Mouse (Mus musculus): ENCODE measurements around the gene Rnf144a. TPM values are rescaled to one million over a fixed set of nuclear protein-coding genes. Genes with fewer than 3 reads are reported as not detected.

The Rnf144a gene
- 36.8 and 39.3 TPM in 2 replicates for polyA plus RNA-seq (2014; fragmentation: Nextera tagmentation; extraction: Ambion mirVana)

- Histone ChIP-seq H3K36me3 (ENCODE audit: control insufficient read depth, insufficient read depth, low read length) (no peaks in the 10 kb centered on the region), H3K9me3 (ENCODE audit: control insufficient read depth, low read length) (no peaks in the 10 kb centered on the region), H3K4me2 (ENCODE audit: low read depth, low read length, severe bottlenecking) (peak within 1 kb of the TSS; percentile 77), H3K4me1 (replicated peaks; ENCODE audit: control insufficient read depth, insufficient read depth, low read length) (peaks cover 9% of the 10 kb centered on the region), H3K4me3 (ENCODE audit: low read depth, low read length) (peak within 1 kb of the TSS; percentile 91), H3K27ac (ENCODE audit: low read depth, low read length) (peak within 1 kb of the TSS; percentile 54), H3K9ac (ENCODE audit: low read length) (peak within 1 kb of the TSS; percentile 99), H3K27me3 (ENCODE audit: control insufficient read depth, insufficient read depth, low read length) (no peaks in the 10 kb centered on the region)
- DNase-seq (ENCODE audit: low spot score) (peak; percentile 96), ATAC-seq (replicated peaks; ENCODE audit: low FRiP score) (peak; percentile 89)
- WGBS, result 2% methylated on average over 31 of the region's 45 CpGs
Measured at GRCm38 (mm10) chr12:26415104-26415771, at the start of gene Rnf144a. Rnf144a (minus strand) TSS chr12:26415254.

- Histone ChIP-seq H3K27ac (ENCODE audit: low read depth, low read length) (no peak overlapping the region), H3K36me3 (ENCODE audit: control insufficient read depth, insufficient read depth, low read length) (no peaks in the 10 kb centered on the region), H3K9me3 (ENCODE audit: control insufficient read depth, low read length) (no peaks in the 10 kb centered on the region), H3K27me3 (ENCODE audit: control insufficient read depth, insufficient read depth, low read length) (no peaks in the 10 kb centered on the region), H3K4me3 (ENCODE audit: low read depth, low read length) (no peak overlapping the region), H3K4me2 (ENCODE audit: low read depth, low read length, severe bottlenecking) (no peak overlapping the region), H3K9ac (ENCODE audit: low read length) (no peak overlapping the region), H3K4me1 (replicated peaks; ENCODE audit: control insufficient read depth, insufficient read depth, low read length) (0 out of 2 replicates have a peak, but pooled peaks cover 4% of the 10 kb centered on the region)
- WGBS, result 75% methylated on average over 2 of the region's 2 CpGs
- DNase-seq (ENCODE audit: low spot score) (no peak), ATAC-seq (replicated peaks; ENCODE audit: low FRiP score) (no peak)
Measured at GRCm38 (mm10) chr12:26460091-26460490, 45.0 kb upstream of the Rnf144a start.

GRCm38 (mm10) chr12:26456028-26456698 lies 41.1 kb upstream of the Rnf144a start, which contains the start of gene Rsad2:
Rsad2 (minus strand) TSS chr12:26456452.
- no peak within 1 kb of the TSS for H3K4me3 ChIP-seq (ENCODE audit: low read depth, low read length)
- H3K27me3 ChIP-seq (ENCODE audit: control insufficient read depth, insufficient read depth, low read length), result no peaks in the 10 kb centered on the region
- H3K4me2 ChIP-seq (ENCODE audit: low read depth, low read length, severe bottlenecking), result no peak within 1 kb of the TSS
- ATAC-seq (replicated peaks; ENCODE audit: low FRiP score) (no peak), DNase-seq (ENCODE audit: low spot score) (peak; percentile 56)
- no peak within 1 kb of the TSS for H3K27ac ChIP-seq (ENCODE audit: low read depth, low read length)
- H3K9me3 ChIP-seq (ENCODE audit: control insufficient read depth, low read length), result no peaks in the 10 kb centered on the region
- H3K36me3 ChIP-seq (ENCODE audit: control insufficient read depth, insufficient read depth, low read length), result no peaks in the 10 kb centered on the region
- 0 out of 2 replicates have a peak, but pooled peaks cover 4% of the 10 kb centered on the region for H3K4me1 ChIP-seq (replicated peaks; ENCODE audit: control insufficient read depth, insufficient read depth, low read length)
- WGBS, result 58% methylated on average over 13 of the region's 13 CpGs
- H3K9ac ChIP-seq (ENCODE audit: low read length), result no peak within 1 kb of the TSS

GRCm38 (mm10) chr12:26454682-26455081 lies 39.6 kb upstream of the Rnf144a start:
- WGBS, result 54% methylated on average over 5 of the region's 5 CpGs
- ATAC-seq (replicated peaks; ENCODE audit: low FRiP score) (no peak), DNase-seq (ENCODE audit: low spot score) (no peak)
- Histone ChIP-seq H3K4me1 (replicated peaks; ENCODE audit: control insufficient read depth, insufficient read depth, low read length) (0 out of 2 replicates have a peak, but pooled peaks cover 4% of the 10 kb centered on the region), H3K27me3 (ENCODE audit: control insufficient read depth, insufficient read depth, low read length) (no peaks in the 10 kb centered on the region), H3K27ac (ENCODE audit: low read depth, low read length) (no peak overlapping the region), H3K36me3 (ENCODE audit: control insufficient read depth, insufficient read depth, low read length) (no peaks in the 10 kb centered on the region), H3K9me3 (ENCODE audit: control insufficient read depth, low read length) (no peaks in the 10 kb centered on the region), H3K4me2 (ENCODE audit: low read depth, low read length, severe bottlenecking) (no peak overlapping the region), H3K4me3 (ENCODE audit: low read depth, low read length) (no peak overlapping the region), H3K9ac (ENCODE audit: low read length) (no peak overlapping the region)

- Histone ChIP-seq H3K4me2 (ENCODE audit: low read depth, low read length, severe bottlenecking) (no peak overlapping the region), H3K27me3 (ENCODE audit: control insufficient read depth, insufficient read depth, low read length) (no peaks in the 10 kb centered on the region), H3K36me3 (ENCODE audit: control insufficient read depth, insufficient read depth, low read length) (no peaks in the 10 kb centered on the region), H3K9ac (ENCODE audit: low read length) (no peak overlapping the region), H3K4me3 (ENCODE audit: low read depth, low read length) (no peak overlapping the region), H3K27ac (ENCODE audit: low read depth, low read length) (no peak overlapping the region), H3K9me3 (ENCODE audit: control insufficient read depth, low read length) (no peaks in the 10 kb centered on the region), H3K4me1 (replicated peaks; ENCODE audit: control insufficient read depth, insufficient read depth, low read length) (0 out of 2 replicates have a peak, but pooled peaks cover 4% of the 10 kb centered on the region)
- ATAC-seq (replicated peaks; ENCODE audit: low FRiP score) (no peak), DNase-seq (ENCODE audit: low spot score) (no peak)
- WGBS, result 83% methylated on average over 4 of the region's 4 CpGs
Measured at GRCm38 (mm10) chr12:26452951-26453350, 37.9 kb upstream of the Rnf144a start.

GRCm38 (mm10) chr12:26451150-26451549 lies 36.1 kb upstream of the Rnf144a start:
- H3K9me3 ChIP-seq (ENCODE audit: control insufficient read depth, low read length), result no peaks in the 10 kb centered on the region
- H3K9ac ChIP-seq (ENCODE audit: low read length), result no peak overlapping the region
- ATAC-seq (replicated peaks; ENCODE audit: low FRiP score) (no peak), DNase-seq (ENCODE audit: low spot score) (no peak)
- H3K4me1 ChIP-seq (replicated peaks; ENCODE audit: control insufficient read depth, insufficient read depth, low read length), result 0 out of 2 replicates have a peak, but pooled peaks cover 2% of the 10 kb centered on the region
- no peaks in the 10 kb centered on the region for H3K36me3 ChIP-seq (ENCODE audit: control insufficient read depth, insufficient read depth, low read length)
- H3K27me3 ChIP-seq (ENCODE audit: control insufficient read depth, insufficient read depth, low read length), result no peaks in the 10 kb centered on the region
- no peak overlapping the region for H3K27ac ChIP-seq (ENCODE audit: low read depth, low read length)
- H3K4me3 ChIP-seq (ENCODE audit: low read depth, low read length), result no peak overlapping the region
- 70% methylated on average over 1 of the region's 1 CpGs for WGBS
- no peak overlapping the region for H3K4me2 ChIP-seq (ENCODE audit: low read depth, low read length, severe bottlenecking)

GRCm38 (mm10) chr12:26449483-26449882 lies 34.4 kb upstream of the Rnf144a start:
- H3K4me1 ChIP-seq (replicated peaks; ENCODE audit: control insufficient read depth, insufficient read depth, low read length), result no peaks in the 10 kb centered on the region
- H3K4me3 ChIP-seq (ENCODE audit: low read depth, low read length), result no peak overlapping the region
- WGBS, result 94% methylated on average over 2 of the region's 2 CpGs
- no peak overlapping the region for H3K27ac ChIP-seq (ENCODE audit: low read depth, low read length)
- DNase-seq (ENCODE audit: low spot score) (peak; percentile 4), ATAC-seq (replicated peaks; ENCODE audit: low FRiP score) (no peak)
- no peaks in the 10 kb centered on the region for H3K27me3 ChIP-seq (ENCODE audit: control insufficient read depth, insufficient read depth, low read length)
- no peaks in the 10 kb centered on the region for H3K36me3 ChIP-seq (ENCODE audit: control insufficient read depth, insufficient read depth, low read length)
- no peak overlapping the region for H3K9ac ChIP-seq (ENCODE audit: low read length)
- no peaks in the 10 kb centered on the region for H3K9me3 ChIP-seq (ENCODE audit: control insufficient read depth, low read length)
- no peak overlapping the region for H3K4me2 ChIP-seq (ENCODE audit: low read depth, low read length, severe bottlenecking)

GRCm38 (mm10) chr12:26446377-26447045 lies 31.5 kb upstream of the Rnf144a start:
- Histone ChIP-seq H3K4me2 (ENCODE audit: low read depth, low read length, severe bottlenecking) (no peak overlapping the region), H3K36me3 (ENCODE audit: control insufficient read depth, insufficient read depth, low read length) (no peaks in the 10 kb centered on the region), H3K9ac (ENCODE audit: low read length) (no peak overlapping the region), H3K4me1 (replicated peaks; ENCODE audit: control insufficient read depth, insufficient read depth, low read length) (no peaks in the 10 kb centered on the region), H3K9me3 (ENCODE audit: control insufficient read depth, low read length) (no peaks in the 10 kb centered on the region), H3K27me3 (ENCODE audit: control insufficient read depth, insufficient read depth, low read length) (no peaks in the 10 kb centered on the region), H3K4me3 (ENCODE audit: low read depth, low read length) (no peak overlapping the region), H3K27ac (ENCODE audit: low read depth, low read length) (no peak overlapping the region)
- WGBS, result 86% methylated on average over 4 of the region's 4 CpGs
- no peak for ATAC-seq (replicated peaks; ENCODE audit: low FRiP score)
- peak; percentile 10 for DNase-seq (ENCODE audit: low spot score)

Measured in forebrain, embryonic 11.5 days (tissue).